Mouse (Mus musculus) hindbrain, embryonic 13.5 days (tissue): ENCODE measurements at regions not wholly inside any gene's neighbourhood (a gene's known extent, or its start where the extent isn't known, plus 50 kb on each side); places are given as distances from the start of the nearest gene placed in this dataset.
A peak's percentile ranks its signal among the peaks of the same experiment; 100 is the strongest.

Experiments
- ATAC-seq: fragments of 200-750 bp; cut with Nextera tagmentation; 2 replicates; pipeline ENCODE4 v1.8.0; 2017; ENCODE audit warnings: moderate TSS enrichment; ENCODE audit not compliant: low FRiP score
- H3K27ac ChIP-seq: fragments of 300-500 bp; sonication (generic); 2 replicates; pipeline ENCODE4 v1.5.1; 2015; ENCODE audit warnings: inconsistent platforms, mild to moderate bottlenecking, moderate library complexity
- H3K27me3 ChIP-seq: fragments of 300-500 bp; sonication (generic); 2 replicates; pipeline ENCODE4 v1.6.1; 2015; ENCODE audit warnings: mild to moderate bottlenecking, inconsistent platforms
- H3K36me3 ChIP-seq: fragments of 300-500 bp; sonication (generic); 2 replicates; pipeline ENCODE4 v1.6.1; 2015; ENCODE audit warnings: mild to moderate bottlenecking, inconsistent platforms
- H3K4me1 ChIP-seq: fragments of 300-500 bp; sonication (generic); replicated peaks from 2 replicates; pipeline ENCODE4 v1.6.1; 2015; ENCODE audit warnings: inconsistent platforms
- H3K4me2 ChIP-seq: fragments of 300-500 bp; sonication (generic); 2 replicates; pipeline ENCODE4 v1.6.1; 2015; ENCODE audit warnings: inconsistent platforms, mild to moderate bottlenecking, moderate library complexity
- H3K4me3 ChIP-seq: fragments of 300-500 bp; sonication (generic); 2 replicates; pipeline ENCODE4 v1.5.1; 2015; ENCODE audit warnings: mild to moderate bottlenecking, inconsistent platforms
- H3K9ac ChIP-seq: fragments of 300-500 bp; sonication (generic); 2 replicates; pipeline ENCODE4 v1.6.1; 2015; ENCODE audit warnings: mild to moderate bottlenecking, inconsistent platforms
- H3K9me3 ChIP-seq: fragments of 300-500 bp; sonication (generic); 2 replicates; pipeline ENCODE4 v1.6.1; 2016; ENCODE audit warnings: inconsistent platforms
- WGBS: fragments of 180-500 bp; shearing (Covaris S2); methylation state at CpG from one replicate; pipeline ENCODE4 v1.1.7; 2015; 5-methylcytosine and 5-hydroxymethylcytosine counted together

GRCm38 (mm10) chr3:78899446-78900230 is 386.7 kb downstream of the Rapgef2 start:
- H3K4me2 ChIP-seq = no peak overlapping the region
- H3K27ac ChIP-seq = no peak overlapping the region
- peaks cover 29% of the 10 kb centered on the region for H3K4me1 ChIP-seq
- ATAC-seq = no peak; the same call in 1 of the 2 replicates
- H3K27me3 ChIP-seq = no peaks in the 10 kb centered on the region
- H3K4me3 ChIP-seq = no peak overlapping the region
- no peaks in the 10 kb centered on the region for H3K36me3 ChIP-seq
- 42% methylated on average over 8 of the region's 8 CpGs for WGBS
- H3K9me3 ChIP-seq = no peaks in the 10 kb centered on the region
- no peak overlapping the region for H3K9ac ChIP-seq

GRCm38 (mm10) chr3:78889326-78889725 is 397.0 kb downstream of the Rapgef2 start:
- no peaks in the 10 kb centered on the region for H3K9me3 ChIP-seq
- H3K4me3 ChIP-seq = no peak overlapping the region
- H3K4me1 ChIP-seq = no peaks in the 10 kb centered on the region
- ATAC-seq = no peak
- H3K27me3 ChIP-seq = no peaks in the 10 kb centered on the region
- H3K27ac ChIP-seq = no peak overlapping the region
- H3K4me2 ChIP-seq = no peak overlapping the region
- H3K9ac ChIP-seq = no peak overlapping the region
- no peaks in the 10 kb centered on the region for H3K36me3 ChIP-seq
- WGBS = 86% methylated on average over 3 of the region's 3 CpGs

GRCm38 (mm10) chr3:78884715-78885114 is 401.6 kb downstream of the Rapgef2 start:
- Histone ChIP-seq H3K4me3 (no peak overlapping the region), H3K27me3 (no peaks in the 10 kb centered on the region), H3K9ac (no peak overlapping the region), H3K36me3 (no peaks in the 10 kb centered on the region), H3K4me1 (0 out of 2 replicates have a peak, but pooled peaks cover 4% of the 10 kb centered on the region), H3K9me3 (no peaks in the 10 kb centered on the region), H3K4me2 (no peak overlapping the region), H3K27ac (no peak overlapping the region)
- 71% methylated on average over 9 of the region's 9 CpGs for WGBS
- ATAC-seq = no peak

- ATAC-seq = no peak
- 85% methylated on average over 11 of the region's 11 CpGs for WGBS
- H3K4me3 ChIP-seq = no peak overlapping the region
- H3K36me3 ChIP-seq = no peaks in the 10 kb centered on the region
- no peaks in the 10 kb centered on the region for H3K27me3 ChIP-seq
- no peak overlapping the region for H3K4me2 ChIP-seq
- no peaks in the 10 kb centered on the region for H3K9me3 ChIP-seq
- H3K4me1 ChIP-seq = 0 out of 2 replicates have a peak, but pooled peaks cover 4% of the 10 kb centered on the region
- H3K9ac ChIP-seq = no peak overlapping the region
- no peak overlapping the region for H3K27ac ChIP-seq
Measured at GRCm38 (mm10) chr3:78884029-78884428, 402.3 kb downstream of the Rapgef2 start.

DNA sequence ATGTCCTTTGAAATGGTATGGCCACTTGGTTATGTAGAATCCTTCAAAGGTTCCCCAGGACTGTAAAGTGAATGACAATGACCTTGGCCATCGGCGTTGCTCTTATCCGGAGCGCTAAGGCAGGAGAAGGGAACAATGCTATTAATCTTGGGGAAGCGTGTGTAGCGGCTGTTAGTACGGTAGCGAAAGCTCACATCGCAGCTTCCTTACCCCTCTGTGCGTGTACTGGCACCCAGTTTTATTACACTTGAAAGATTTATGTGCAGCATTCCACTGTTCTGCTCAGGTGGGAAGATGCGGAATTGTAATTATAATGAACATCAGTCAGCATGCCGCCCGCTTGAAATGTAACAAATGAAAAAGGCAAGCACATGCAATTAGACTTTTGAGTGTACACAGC is 406.2 kb downstream of the Rapgef2 start:
- ATAC-seq = peak; percentile 69
- no peaks in the 10 kb centered on the region for H3K9me3 ChIP-seq
- H3K4me3 ChIP-seq = no peak overlapping the region
- 0 out of 2 replicates have a peak, but pooled peaks cover 4% of the 10 kb centered on the region for H3K4me1 ChIP-seq
- H3K27ac ChIP-seq = no peak overlapping the region
- H3K4me2 ChIP-seq = peak overlapping the region; percentile 23; the same call in 1 of the 2 replicates
- no peaks in the 10 kb centered on the region for H3K27me3 ChIP-seq
- H3K36me3 ChIP-seq = no peaks in the 10 kb centered on the region
- no peak overlapping the region for H3K9ac ChIP-seq
- WGBS = 68% methylated on average over 13 of the region's 13 CpGs

DNA sequence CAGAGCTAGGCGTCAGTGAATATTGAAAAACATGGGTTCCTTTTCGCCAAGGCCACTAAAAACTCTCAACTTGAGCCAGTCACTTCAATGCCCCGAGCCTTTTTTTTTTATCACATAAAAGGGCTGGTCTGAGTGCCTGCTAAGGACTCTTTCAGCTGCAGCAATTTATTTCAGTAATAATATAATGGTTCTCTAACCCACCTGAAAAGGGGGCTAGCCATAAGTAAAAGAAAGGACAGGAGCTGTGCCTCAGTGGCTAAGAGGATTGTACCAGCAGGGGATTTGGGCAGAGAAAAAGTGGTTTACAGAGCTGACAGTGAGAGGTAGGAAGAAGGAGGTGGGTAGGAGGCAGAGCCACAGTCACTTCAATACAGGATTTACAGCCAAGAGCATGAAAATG is 409.0 kb downstream of the Rapgef2 start:
- no peaks in the 10 kb centered on the region for H3K36me3 ChIP-seq
- no peaks in the 10 kb centered on the region for H3K9me3 ChIP-seq
- 59% methylated on average over 3 of the region's 3 CpGs for WGBS
- no peak for ATAC-seq
- no peak overlapping the region for H3K27ac ChIP-seq
- H3K9ac ChIP-seq = no peak overlapping the region
- H3K4me2 ChIP-seq = no peak overlapping the region
- no peak overlapping the region for H3K4me3 ChIP-seq
- H3K4me1 ChIP-seq = 0 out of 2 replicates have a peak, but pooled peaks cover 4% of the 10 kb centered on the region
- no peaks in the 10 kb centered on the region for H3K27me3 ChIP-seq

DNA sequence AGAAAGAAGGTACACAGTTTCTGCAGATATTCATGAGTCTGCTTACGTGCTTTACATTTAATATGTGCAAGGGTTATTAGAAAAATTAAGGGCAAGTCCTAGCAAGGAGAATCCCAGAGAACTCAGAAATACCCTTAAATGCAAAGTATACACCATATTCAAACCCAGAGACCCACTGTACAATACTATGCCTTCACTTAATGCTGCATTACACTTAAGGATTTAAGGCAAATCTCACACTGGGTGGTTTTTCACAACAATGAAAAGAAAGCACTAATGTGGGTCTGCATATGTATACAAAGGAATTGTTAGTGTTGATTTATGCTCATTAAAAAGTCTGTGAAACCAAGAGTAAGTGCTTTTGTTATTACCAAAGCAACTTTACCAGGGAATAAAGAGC is 419.4 kb downstream of the Rapgef2 start:
- no peaks in the 10 kb centered on the region for H3K36me3 ChIP-seq
- WGBS = 60% methylated on average over 1 of the region's 1 CpGs
- no peak for ATAC-seq
- H3K9me3 ChIP-seq = no peaks in the 10 kb centered on the region
- H3K4me1 ChIP-seq = 0 out of 2 replicates have a peak, but pooled peaks cover 7% of the 10 kb centered on the region
- H3K9ac ChIP-seq = no peak overlapping the region
- no peak overlapping the region for H3K4me2 ChIP-seq
- H3K27me3 ChIP-seq = no peaks in the 10 kb centered on the region
- H3K27ac ChIP-seq = no peak overlapping the region
- H3K4me3 ChIP-seq = no peak overlapping the region

DNA sequence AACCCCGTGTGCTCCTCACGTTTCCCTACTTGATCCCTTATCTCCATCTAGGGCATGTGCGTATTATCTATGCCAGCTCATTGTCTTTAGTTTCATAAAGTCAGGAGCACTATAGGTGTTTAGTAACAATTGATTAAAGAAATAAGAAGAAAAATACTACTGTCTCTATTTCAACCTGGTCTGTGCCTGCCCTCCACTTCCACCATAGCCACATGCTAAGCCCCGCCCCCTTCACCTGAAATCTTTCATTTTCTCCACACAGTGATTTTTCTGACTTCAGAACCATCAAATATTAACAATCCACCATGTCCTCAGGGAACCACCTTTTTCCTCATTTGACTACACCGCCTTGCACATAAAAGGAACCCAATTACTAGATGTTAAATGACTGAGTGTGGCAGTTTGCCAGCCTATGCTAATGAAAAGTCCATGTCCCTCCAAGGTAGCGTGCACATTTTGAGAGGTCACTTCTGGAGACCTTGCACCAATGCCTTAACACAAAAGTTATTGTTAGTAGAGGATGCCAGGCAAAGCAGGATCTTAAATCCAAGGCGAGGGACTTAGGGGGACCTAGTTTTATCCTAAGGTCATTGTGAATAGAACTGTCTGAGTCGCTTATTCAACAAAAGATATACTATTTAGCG is 420.1 kb downstream of the Rapgef2 start:
- no peaks in the 10 kb centered on the region for H3K9me3 ChIP-seq
- H3K9ac ChIP-seq = no peak overlapping the region
- H3K4me3 ChIP-seq = no peak overlapping the region
- WGBS = 56% methylated on average over 9 of the region's 9 CpGs
- H3K36me3 ChIP-seq = no peaks in the 10 kb centered on the region
- no peak overlapping the region for H3K4me2 ChIP-seq
- ATAC-seq = peak; percentile 43; the same call in 1 of the 2 replicates
- no peaks in the 10 kb centered on the region for H3K27me3 ChIP-seq
- 0 out of 2 replicates have a peak, but pooled peaks cover 7% of the 10 kb centered on the region for H3K4me1 ChIP-seq
- H3K27ac ChIP-seq = no peak overlapping the region

DNA sequence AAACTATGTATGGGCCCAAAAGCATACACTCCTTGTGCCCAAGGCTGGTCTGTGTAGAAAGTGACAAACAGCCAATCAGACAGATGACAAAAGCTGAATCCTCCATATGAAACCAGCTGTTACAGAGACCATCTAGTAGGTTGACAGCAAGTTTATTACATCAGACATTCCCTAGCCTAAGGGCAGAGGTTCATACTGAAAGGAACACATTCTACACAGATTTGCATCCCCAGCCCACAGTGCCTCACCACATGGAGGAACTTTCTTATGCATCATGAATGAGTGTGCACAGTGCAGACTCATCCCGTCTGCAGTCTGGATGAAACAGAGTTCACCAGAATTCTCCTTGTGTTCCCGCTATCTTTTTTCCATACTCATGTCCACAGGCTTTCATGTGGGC is 423.3 kb downstream of the Rapgef2 start:
- 0 out of 2 replicates have a peak, but pooled peaks cover 7% of the 10 kb centered on the region for H3K4me1 ChIP-seq
- no peak overlapping the region for H3K4me2 ChIP-seq
- H3K27me3 ChIP-seq = no peaks in the 10 kb centered on the region
- no peak overlapping the region for H3K4me3 ChIP-seq
- ATAC-seq = no peak
- H3K36me3 ChIP-seq = no peaks in the 10 kb centered on the region
- H3K9ac ChIP-seq = no peak overlapping the region
- no peak overlapping the region for H3K27ac ChIP-seq
- 90% methylated on average over 2 of the region's 2 CpGs for WGBS
- H3K9me3 ChIP-seq = no peaks in the 10 kb centered on the region

- Histone ChIP-seq H3K4me1 (0 out of 2 replicates have a peak, but pooled peaks cover 3% of the 10 kb centered on the region), H3K36me3 (no peaks in the 10 kb centered on the region), H3K27me3 (no peaks in the 10 kb centered on the region), H3K9ac (no peak overlapping the region), H3K4me2 (no peak overlapping the region), H3K9me3 (no peaks in the 10 kb centered on the region), H3K4me3 (no peak overlapping the region), H3K27ac (no peak overlapping the region)
- 55% methylated on average over 7 of the region's 8 CpGs for WGBS
- ATAC-seq = peak; percentile 39; the same call in 1 of the 2 replicates
Measured at GRCm38 (mm10) chr3:78846617-78847318, 439.5 kb downstream of the Rapgef2 start.

- H3K4me2 ChIP-seq = no peak overlapping the region
- H3K9ac ChIP-seq = no peak overlapping the region
- ATAC-seq = 0 out of 2 replicates have a peak, but pooled peaks have one; percentile 46
- 67% methylated on average over 4 of the region's 4 CpGs for WGBS
- H3K36me3 ChIP-seq = no peaks in the 10 kb centered on the region
- H3K9me3 ChIP-seq = no peaks in the 10 kb centered on the region
- H3K4me1 ChIP-seq = 0 out of 2 replicates have a peak, but pooled peaks cover 5% of the 10 kb centered on the region
- no peak overlapping the region for H3K27ac ChIP-seq
- no peak overlapping the region for H3K4me3 ChIP-seq
- no peaks in the 10 kb centered on the region for H3K27me3 ChIP-seq
Measured at GRCm38 (mm10) chr3:78841173-78841572, 445.1 kb downstream of the Rapgef2 start.

DNA sequence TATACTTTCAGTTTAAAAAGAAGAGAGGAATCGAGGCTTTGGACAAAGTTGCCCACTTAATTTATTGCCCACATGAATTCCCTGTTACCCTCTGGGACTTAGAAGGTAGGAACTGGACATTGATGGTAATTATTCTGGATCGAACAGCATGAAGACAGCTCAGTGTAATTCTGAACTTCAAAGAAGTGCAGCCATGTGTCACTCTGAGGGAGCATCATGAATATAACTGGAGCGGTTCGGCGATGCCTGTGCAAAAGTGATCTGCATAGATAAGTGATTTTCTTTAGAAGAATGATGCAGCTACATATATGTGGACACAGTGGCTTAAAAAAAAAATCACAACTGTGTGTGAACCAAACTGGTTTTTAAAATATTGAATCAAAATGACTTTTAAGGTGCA is 449.5 kb downstream of the Rapgef2 start:
- H3K9ac ChIP-seq = no peak overlapping the region
- H3K4me2 ChIP-seq = no peak overlapping the region
- no peak overlapping the region for H3K27ac ChIP-seq
- no peaks in the 10 kb centered on the region for H3K36me3 ChIP-seq
- no peaks in the 10 kb centered on the region for H3K9me3 ChIP-seq
- no peak for ATAC-seq
- H3K4me3 ChIP-seq = no peak overlapping the region
- H3K4me1 ChIP-seq = 0 out of 2 replicates have a peak, but pooled peaks cover 3% of the 10 kb centered on the region
- H3K27me3 ChIP-seq = no peaks in the 10 kb centered on the region
- 62% methylated on average over 5 of the region's 5 CpGs for WGBS
